In the genomic region with DNA sequence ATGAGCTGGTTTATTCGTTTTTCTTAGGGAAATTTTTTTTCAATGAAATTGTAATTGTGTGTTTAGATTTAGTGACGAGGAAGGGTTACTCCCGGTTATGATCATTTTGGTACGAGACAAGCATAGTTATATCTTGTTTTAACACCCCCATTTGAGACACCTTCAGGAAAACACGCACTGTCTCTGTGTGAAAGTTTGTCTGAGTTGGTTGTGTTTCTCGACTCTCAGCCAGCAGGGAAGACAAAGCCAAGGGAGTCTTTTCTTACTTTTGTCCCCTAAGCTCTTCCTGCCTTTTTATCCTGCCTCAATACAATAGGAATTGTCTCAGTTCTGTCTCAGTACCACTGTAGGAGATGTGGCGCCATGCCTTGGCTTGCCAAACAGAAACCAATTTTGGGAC, we compare ENCODE assay signal across 17 mouse cellular contexts.
"Had no signal": no experiment of that assay in that cellular context is flagged by ENCODE, and none has a peak within 500 bp of the region (broad histone marks: within the 10 kb centered on the region; RNA-seq: fewer than 3 reads in every experiment).

No protein-coding gene starts in this region.

- ATAC-seq: liver, embryonic 12.5 days; liver, postnatal 0 days; lung, postnatal 0 days; midbrain, embryonic 13.5 days; midbrain, embryonic 15.5 days; midbrain, embryonic 16.5 days had no signal

- DNase-seq: left cerebral cortex, postnatal 4 days; liver; liver, embryonic 13.5 days; liver, postnatal 0 days; lung, adult 18-20 months; lung, adult 2 months; lung, embryonic 14.5 days; lung, postnatal 10 days; lung, postnatal 14 days; lung, postnatal 36 days; lung, postnatal 4 days; midbrain, embryonic 14.5 days had no signal
